Mouse (Mus musculus) liver, embryonic 14.5 days (tissue): ENCODE data around the gene Arid1a.

ENCODE experiments used
- CTCF ChIP-seq: IDR thresholded peaks from 2 replicates; pipeline ENCODE4 v1.5.1; 2016; ENCODE audit warnings: antibody characterized with exemption, low read depth, control low read depth
- EP300 ChIP-seq: IDR thresholded peaks from 2 replicates; pipeline ENCODE4 v1.6.1; 2016; ENCODE audit warnings: antibody characterized with exemption, low read depth

- TF ChIP-seq CTCF (no peak), EP300 (no peak)
Observed at GRCm38 (mm10) chr4:133656294-133656693, 100.3 kb downstream of the Arid1a start.
